Mouse (Mus musculus): ENCODE measurements at regions not wholly inside any gene's neighbourhood (a gene's known extent, or its start where the extent isn't known, plus 50 kb on each side); places are given as distances from the start of the nearest gene placed in this dataset.

DNA sequence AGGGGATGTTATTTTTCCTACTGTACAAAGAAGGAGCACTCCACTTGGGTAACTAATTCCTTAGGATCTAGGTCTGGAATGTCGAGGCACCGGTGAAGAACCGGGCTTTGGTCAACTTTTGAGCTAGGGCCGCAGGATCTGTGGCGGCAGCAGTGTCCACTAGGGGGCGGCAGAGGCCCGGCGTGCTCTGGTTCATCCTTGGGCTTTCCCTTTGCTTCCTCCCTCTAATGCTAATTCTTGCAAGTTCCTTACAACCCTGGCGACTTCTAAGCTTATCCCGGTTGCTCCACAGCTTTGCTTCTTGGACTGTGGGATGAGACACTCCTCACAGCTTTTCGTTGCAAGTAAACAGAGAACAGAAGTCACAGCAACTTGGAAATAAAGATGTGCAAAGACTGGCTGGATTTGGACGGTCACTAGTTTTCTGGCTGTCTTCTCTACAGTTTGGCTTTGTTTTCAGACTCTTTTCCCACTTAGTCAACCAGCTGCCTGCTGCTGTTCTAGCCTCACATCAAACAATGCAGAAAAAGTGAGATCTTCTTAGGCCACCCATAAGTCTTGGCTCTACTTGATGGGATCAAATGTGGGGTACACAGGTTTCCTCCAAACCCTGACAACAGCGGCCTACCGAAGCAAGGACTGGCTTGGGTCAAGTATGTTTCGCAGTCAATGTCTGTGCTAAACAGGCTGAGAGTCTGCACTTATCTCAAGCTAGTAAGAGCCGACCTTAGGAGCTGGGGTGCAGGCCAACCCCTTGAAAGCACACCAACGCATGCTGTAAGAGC lies 51.2 kb upstream of the Tmem72 start:
- DNase-seq (ENCODE audit: low spot score): peak; percentile 18

DNA sequence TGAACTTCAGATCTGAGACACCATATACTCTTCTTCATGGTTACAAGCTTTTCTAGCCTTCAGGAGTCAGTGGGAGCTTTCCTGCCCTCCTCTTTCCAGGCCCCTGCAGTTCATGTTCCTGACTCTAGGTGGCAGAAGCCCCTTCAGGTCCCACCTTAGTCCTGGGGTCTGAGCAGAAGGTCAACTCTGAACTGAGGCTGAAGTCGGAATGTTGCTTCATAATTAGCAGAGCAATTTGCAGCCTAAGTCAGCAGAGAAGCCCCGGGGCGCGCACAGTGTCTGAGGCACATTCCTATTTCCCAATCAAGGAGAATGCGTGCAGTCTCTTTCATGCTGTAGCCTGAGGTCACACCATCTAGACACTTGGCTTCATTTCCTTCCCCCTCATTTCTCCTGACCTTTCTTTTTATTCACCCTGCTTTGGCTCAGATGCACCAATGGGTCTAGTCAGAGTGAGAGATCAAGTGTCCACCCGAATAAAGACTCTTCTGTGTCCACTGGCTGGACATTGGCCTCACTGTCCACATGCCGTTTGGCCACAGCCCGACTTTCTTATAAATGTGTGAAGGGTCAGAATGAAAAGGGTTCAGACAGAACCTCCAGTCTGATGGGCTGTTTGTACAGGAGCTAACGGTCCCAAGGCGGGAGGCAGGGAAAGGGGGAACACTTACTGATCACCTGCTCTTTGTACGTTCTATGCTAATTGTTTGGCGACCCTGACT lies 58.4 kb upstream of the Tmem72 start:
- DNase-seq (ENCODE audit: low spot score): no peak

DNA sequence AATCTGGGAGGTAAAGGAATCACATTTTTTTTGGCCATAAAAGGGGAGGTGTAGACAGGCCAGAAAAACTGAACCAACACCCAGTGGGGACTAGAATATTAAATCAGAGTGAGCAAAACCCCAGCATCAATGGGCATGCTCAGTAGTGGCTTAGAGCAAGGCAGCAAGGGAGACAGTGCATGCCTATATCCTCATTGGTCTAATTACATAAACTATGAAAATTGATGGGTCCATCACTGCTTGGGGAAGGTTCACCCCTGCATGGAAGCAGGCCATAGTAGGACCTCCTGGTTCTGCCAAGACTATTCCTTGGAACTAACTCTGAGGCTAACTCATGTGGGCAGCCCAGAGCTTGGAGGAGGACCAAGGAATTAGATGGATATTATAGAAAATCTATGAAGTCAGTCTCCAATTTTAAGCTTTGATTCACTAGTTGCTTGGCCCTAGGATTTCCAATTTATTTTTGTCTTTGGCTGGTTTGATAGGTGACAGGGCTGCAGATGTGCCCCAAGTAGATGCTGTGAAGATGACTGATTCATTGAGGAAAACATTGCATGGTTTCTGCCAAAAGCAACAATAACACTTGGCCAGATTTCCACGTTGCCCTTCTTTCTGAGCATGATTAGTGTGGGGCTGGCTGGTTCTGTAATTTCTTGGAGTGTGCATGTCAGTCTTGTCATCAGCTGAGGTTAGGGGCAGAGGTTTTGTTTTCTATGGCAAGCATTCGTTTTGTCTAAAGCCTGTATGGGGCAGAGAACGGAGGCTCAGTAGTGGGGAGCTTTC lies 70.0 kb upstream of the Tmem72 start:
- DNase-seq (ENCODE audit: low spot score): no peak

DNA sequence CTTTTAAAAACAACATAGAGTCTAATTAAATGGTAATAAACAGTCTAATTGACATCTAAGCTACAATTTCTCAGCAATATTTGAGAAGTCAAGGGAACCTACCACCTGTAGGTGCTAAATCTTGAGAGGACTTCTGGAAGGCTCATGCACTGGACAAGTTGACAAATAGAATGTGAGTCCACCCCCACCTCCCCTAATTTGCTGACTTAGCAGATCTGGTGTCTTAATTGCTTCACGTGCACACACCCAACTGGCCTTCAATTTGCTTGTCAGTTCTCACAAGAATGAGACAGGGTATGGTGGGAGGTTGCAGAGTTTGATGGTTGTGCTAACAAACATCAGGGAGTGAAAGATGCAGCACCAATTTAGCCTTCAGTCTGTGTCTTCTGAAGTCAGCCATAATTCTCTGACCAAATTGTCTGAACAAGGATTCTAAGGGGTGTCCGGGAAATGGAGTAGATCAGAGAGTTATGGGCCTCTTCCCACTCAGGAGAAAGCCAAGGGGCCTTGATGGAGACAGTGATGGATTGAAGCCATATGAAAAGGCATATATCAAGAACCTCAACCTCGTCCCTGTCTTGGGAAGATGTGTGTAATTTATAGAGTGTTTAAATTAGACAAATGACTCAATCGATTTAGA lies 76.7 kb upstream of the Tmem72 start:
- no peak for DNase-seq (ENCODE audit: low spot score)

DNA sequence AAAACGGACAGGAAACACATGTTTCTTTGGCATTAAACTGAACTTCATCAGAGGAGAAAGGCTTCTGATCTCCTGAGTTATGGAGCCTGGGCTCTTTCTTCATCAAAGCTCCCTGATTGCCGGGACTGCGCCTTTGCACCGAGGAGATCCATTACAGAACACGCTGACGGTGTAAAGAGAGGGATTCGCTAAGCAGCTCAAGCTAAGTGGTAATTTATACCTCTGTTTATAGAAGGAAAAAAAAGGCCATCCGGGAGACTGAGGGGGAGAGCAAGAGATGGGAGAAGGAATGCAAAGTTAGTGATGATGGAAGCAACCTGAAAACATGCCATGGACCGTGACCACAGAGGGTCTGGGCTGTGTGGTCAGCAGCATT lies 77.2 kb upstream of the Tmem72 start:
- no peak for DNase-seq (ENCODE audit: low spot score)

DNA sequence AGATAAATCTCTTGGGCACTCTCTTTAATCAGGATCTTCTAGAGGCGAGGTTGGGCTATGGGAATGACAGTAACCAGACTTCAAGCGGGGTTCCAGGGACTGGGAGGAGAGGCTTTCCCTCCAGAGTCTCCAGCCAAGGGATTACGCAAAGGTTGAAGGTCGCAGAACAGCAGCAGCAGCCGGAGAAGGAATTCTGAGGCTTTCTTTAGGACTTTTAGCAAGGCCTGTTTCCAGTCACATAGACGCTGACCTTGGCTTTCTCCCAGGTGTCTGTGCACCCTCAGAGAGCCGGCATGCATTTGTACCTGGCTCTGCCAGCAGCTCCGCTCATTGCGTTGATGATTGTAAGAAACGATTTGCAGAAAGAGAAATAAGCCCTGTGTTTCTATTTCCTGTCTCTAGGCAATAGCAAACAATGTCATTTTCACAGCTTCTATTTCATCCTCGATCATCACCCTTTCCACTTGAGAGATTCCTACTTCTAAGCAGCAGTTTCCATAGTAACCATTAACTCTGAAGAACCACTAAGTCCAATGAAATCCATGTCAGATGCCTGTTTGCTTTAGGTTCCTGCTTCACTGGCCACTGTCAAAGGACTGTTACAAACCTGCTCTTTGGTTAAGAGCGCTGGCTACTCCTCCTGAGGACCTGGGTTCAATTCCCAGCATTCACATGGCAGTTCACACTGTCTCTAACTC lies 104.7 kb upstream of the Tmem72 start:
- no peak for DNase-seq (ENCODE audit: low spot score)

DNA sequence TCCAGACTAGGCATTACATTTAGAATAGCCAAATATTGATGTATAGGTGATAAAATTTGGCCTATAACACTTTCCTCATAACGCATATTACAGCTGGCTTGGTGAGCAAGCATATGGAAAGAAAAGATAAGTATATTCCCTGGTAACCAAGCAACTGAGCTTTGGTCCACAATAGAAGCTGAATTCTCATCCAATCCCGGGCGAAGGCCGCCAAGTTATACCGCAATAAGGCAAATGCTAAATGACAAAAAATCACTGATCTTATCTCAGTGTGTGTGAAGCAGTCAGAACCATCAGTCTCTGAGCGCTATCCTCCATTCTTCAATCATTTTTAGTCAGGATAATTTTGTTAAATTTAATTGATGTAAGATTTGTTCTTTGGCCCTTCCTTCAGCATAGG lies 105.9 kb upstream of the Tmem72 start:
- DNase-seq (ENCODE audit: low spot score): no peak

DNA sequence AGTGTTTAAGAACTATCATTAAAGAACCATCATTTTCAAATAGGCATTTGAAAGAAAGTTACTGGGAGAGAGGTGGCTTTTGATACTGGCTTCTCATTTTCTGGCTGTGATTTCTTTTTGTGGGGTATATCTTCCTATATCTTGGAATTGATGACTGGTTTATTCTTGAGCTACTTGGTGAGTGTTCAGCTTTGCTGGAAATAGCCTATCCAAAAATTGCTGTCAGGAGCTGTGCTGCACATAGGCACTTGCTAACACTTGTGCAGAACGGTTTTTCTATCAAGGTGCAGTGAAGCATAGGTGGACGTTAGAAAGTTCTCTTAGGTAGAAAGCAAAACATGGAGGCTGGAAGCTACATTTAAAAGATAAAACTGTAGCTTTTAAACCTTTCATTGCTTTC lies 108.9 kb upstream of the Tmem72 start:
- no peak for DNase-seq (ENCODE audit: low spot score)

DNA sequence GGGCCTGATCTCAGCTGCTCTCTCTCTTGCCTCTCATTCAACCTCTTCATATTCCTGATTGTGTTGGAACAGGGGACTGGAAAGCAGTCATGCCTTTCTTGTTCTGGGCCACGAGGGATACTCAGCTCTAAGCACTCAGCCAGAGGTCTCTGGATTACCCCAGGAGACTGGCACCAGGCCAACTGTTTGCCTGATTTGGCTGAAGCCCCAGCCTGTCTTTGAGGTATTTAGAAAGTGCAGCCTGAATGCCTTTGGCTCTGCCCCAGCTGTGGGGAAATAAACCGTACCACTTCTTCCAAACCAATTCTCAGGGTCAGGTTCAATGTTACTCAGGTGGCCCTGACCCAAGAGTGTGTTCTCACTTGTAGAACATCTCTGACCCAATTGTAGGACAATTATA lies 112.6 kb upstream of the Tmem72 start:
- DNase-seq (ENCODE audit: low spot score): no peak

DNA sequence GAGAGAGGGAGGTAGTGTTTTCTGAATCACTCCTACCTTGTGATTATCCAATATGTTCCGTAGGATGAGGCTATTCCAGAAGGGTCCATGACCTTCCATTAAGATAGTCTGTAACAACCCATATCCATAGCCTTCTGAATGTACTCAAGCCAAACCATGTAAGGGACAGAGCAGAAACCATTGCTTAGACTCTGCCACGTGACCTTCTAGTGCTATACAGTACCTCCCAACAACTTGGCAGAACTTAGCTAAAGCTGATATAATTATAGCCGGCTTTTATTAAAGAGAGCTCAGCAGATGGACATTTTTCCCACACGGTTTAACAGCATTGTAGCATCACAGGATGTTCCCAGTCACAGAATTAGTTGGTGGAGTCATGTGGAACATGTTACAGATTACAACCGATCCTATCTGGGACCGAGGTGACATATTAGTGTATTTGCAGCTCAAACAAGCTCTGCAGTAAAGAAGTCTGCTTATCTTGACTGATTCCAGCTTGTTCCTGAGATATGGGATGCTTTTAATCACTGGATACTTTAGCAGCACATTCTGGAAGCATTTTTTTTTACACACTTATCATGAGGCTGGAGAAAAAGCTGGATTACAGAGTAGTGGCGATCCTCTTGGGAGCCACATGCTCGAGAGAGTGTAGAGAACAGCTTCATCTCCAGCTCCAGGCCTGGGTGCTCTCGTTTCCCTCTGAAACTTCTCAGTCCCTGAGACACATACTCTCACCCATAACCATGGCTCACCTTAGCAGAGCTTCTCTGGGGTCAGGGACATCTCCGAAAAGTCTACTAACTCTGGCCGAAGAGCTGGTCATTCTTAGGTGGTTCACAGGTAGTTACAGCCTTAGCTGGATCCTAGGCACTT lies 129.5 kb upstream of the Tmem72 start:
- no peak for DNase-seq (ENCODE audit: low spot score)

DNA sequence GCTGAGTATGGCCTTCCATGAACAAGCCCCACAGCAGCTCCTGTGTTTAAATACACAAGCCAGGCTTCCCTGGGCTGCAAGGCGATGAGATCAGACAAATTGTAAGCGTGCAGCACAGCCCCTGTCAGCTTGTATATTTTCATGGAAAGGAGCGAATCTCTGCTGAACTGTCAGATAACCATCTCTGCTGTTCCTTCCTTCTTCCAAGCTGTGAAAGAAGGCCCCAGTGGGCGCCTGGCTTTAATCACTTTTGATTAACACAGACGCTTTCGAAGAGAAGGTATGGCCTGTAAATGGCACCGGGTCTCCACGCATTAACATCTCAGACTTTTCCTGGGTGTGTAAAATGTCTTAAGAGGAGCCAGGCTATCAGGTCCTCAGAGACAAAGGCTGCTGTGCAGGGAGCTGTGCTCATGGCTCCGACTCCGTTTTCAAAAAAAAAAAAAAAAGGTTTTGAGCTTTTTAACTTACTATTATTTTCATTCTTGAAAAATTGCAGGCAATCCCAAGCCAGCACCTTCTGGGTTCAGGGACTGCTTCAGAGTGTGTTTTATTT lies 131.9 kb upstream of the Tmem72 start:
- DNase-seq (ENCODE audit: low spot score): no peak

DNA sequence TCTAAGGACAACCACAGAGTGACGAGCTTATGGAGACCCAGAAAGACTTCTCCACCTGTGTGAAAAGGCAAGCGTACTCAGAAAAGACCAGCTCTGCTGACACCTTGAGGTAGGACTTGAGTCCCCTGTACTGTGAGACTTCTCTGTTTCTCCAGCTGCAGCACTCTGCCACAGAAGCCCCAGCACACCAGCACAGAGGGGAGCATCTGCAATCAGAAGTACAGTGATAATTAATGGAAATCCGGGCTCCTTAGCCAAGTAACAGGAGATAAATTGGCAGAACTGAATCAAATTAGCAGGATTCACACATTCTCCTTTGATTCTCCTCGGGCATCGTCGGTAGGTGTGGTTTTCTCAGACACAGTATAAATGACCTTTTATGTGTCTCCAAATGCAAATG lies 137.3 kb upstream of the Tmem72 start:
- DNase-seq (ENCODE audit: low spot score): no peak

DNA sequence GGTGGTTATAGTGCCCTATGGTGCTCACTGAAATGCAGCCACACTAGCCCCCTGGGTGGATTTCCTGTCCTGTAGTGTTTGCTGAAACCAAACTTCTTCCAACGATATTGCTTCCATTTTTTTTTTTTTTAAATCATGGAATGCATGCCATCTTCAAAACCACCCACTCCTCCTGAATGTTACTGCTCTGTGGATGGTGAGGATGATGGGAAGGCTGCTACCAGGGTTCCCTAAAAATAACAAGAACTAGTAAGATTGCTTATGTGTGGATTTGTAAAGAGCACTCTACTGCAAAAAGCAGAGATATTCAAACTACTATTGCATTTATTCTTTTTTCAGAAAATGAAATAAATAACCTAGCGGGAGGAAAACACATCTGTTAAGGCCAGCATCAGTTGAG lies 139.4 kb upstream of the Tmem72 start:
- DNase-seq (ENCODE audit: low spot score): no peak

DNA sequence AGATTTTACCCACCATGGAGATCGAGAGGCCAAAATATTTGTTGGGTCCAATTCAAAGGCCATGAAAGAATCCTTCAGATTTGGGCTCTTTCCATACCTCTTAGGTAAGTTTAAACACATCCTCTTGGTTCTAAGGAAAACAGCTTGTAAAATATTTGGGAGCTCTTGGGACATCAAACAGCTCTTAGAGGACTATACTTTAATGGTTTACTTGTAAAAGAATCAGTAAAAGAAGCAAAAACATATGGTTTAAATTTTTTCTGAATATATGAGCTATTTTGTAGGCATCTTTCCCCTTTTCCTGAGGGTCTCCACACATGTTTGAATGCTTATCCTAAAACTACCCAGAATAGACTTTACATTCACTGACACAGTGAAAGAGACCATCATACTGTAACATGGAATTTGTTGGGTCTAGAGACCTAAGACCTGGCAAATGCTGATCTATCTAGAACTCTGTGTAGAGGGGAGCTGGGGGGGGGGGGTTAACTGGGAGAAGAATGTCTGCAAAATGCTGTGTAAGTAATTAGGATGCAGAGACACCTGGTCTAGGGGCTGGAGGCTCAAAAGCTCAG lies 140.3 kb upstream of the Tmem72 start:
- DNase-seq (ENCODE audit: low spot score): no peak

DNA sequence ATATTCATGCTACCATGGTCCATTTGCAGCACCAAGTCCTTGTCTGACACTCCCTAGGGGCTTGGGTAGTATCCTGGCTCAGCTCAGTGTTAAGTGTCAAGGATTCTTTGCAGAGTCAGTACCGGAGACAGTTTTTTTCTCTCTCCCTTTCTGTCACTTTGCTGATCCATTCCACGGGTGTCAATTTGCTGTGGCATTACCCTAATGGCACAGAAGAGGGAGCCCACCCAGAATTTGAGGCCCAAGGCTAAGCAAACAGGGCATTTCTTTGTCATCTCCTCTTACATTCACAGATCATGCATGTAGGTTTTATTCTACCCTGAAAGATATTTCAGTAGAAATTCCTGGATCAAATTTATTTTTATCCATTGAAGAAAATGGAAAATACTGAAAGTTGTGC lies 146.4 kb upstream of the Tmem72 start:
- DNase-seq (ENCODE audit: low spot score): no peak

DNA sequence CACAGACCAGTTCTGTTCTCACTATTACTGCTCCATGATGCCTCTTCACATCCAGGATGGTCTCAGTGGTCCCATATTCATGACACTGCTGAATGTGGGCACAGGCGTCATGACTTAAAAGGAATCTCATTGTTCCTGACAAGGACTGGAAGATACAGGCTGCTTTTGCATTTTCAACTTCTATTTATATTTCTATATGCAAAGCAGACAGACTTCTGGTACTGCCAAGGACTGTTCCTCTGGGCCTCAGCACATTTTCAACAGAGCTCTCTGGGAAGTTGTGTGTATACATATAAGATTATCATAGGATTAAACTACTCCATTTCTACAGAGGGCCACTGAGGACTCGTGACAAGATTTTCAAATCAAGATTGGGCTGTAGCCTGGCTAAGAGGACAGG lies 146.9 kb upstream of the Tmem72 start:
- no peak for DNase-seq (ENCODE audit: low spot score)

DNA sequence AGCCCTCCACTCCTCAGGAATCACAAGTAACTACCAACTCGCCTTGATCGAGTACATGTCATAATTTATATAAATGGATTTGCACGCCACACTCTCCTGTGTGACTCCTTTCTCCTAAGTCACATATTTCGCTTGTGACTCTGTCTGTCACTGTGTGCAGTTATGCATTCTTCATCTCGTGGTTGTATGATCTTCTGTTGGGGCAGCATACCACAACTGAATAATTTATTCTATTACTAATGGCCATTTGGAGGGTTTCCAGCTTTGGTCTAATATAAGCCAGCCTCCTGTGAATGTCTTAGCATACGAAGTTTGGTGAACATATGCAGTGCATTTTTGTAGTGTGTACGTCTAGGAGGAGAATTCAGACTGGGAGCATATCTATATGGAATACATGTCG lies 176.6 kb upstream of the Tmem72 start:
- DNase-seq (ENCODE audit: low spot score): no peak

DNA sequence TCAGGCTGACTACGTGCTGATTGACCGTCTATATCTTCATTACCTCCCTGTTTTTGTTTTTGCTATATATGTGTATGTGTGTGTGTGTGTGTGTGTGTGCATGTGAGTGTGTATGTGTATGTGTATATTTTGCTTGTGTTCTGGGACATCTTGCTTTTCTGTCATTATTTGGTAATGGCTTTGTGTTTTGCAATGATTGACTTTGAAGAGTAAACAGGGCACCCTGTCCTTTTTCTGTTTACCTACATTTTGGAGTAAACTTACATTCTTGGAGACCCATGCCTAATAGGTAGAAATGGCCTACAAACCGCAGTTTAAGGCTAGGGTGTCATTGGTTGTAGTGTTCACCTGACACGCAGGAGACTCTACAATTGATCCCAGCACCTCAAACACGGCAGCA lies 177.5 kb upstream of the Tmem72 start:
- DNase-seq (ENCODE audit: low spot score): no peak

DNA sequence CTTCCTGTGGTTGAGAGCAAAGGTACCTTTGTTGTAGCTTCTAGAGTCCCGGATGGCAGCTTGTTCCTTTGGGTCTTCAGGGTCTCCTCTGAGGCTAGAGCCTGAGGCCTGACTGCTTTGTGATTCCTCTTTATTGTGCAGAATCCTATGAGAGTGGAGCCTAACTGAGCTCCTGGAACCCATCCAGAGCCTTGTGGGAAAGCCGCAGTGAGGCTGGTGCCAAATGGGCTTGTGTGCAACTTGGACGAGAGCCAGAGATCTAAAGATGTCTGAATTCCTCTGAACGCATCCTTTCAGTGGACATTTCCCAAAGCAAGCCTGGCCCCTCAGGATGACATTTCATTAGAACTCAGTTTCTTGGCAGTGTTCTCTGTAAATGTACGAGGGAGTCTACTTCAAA lies 178.4 kb upstream of the Tmem72 start:
- DNase-seq (ENCODE audit: low spot score): no peak

Data from thymus, postnatal 0 days (tissue).